Mouse (Mus musculus) cortical plate, adult 2 months (tissue): ENCODE measurements at regions not wholly inside any gene's neighbourhood (a gene's known extent, or its start where the extent isn't known, plus 50 kb on each side); places are given as distances from the start of the nearest gene placed in this dataset.
"Not testable (repeated sequence)": the region's sequence is repeated elsewhere in the genome, so short reads cannot be mapped to it uniquely, and the experiment has no call there.

Experiments
- H3K27ac ChIP-seq: fragments of 200-500 bp; 2 replicates; pipeline ENCODE4 v1.5.1; 2012; ENCODE audit warnings: low read length, control low read depth, inconsistent platforms; ENCODE audit not compliant: insufficient read depth
- H3K4me1 ChIP-seq: fragments of 200-500 bp; 2 replicates; pipeline ENCODE4 v1.6.1; 2011; ENCODE audit warnings: low read length; ENCODE audit not compliant: control insufficient read depth, insufficient read depth
- H3K4me3 ChIP-seq: fragments of 200-500 bp; 2 replicates; pipeline ENCODE4 v1.5.1; 2011; ENCODE audit warnings: mild to moderate bottlenecking, low read length, control low read depth; ENCODE audit not compliant: insufficient read depth
- CTCF ChIP-seq: fragments of 200-500 bp; IDR thresholded peaks from 2 replicates; pipeline ENCODE4 v1.5.1; 2011; ENCODE audit warnings: mild to moderate bottlenecking, control low read depth, low read length; ENCODE audit not compliant: insufficient read depth; ENCODE audit errors: extremely low read depth
- POLR2A ChIP-seq: fragments of 200-500 bp; IDR thresholded peaks from 2 replicates; pipeline ENCODE4 v1.6.1; 2011; ENCODE audit warnings: mild to moderate bottlenecking, low read length, control low read depth; ENCODE audit not compliant: insufficient read depth; ENCODE audit errors: extremely low read depth

GRCm38 (mm10) chr8:39426770-39427169, 1248.1 kb upstream of the Adam24 start:
- Histone ChIP-seq H3K4me1 (peaks cover 2% of the 10 kb centered on the region), H3K4me3 (no peak overlapping the region), H3K27ac (0 out of 2 replicates have a peak overlapping the region, but pooled peaks have one; percentile 29)
- no peak for TF ChIP-seq CTCF
- no peak for TF ChIP-seq POLR2A

GRCm38 (mm10) chr8:39427402-39427801, 1247.5 kb upstream of the Adam24 start:
- TF ChIP-seq POLR2A, result no peak
- TF ChIP-seq CTCF, result no peak
- Histone ChIP-seq H3K4me1 (peaks cover 2% of the 10 kb centered on the region), H3K4me3 (no peak overlapping the region), H3K27ac (peak overlapping the region; percentile 84)

- Histone ChIP-seq H3K27ac (no peak overlapping the region), H3K4me1 (no peaks in the 10 kb centered on the region), H3K4me3 (no peak overlapping the region)
- TF ChIP-seq POLR2A (no peak), CTCF (no peak)
Observed at GRCm38 (mm10) chr8:39440550-39441333, 1234.1 kb upstream of the Adam24 start.

GRCm38 (mm10) chr8:39491139-39491538, 1183.7 kb upstream of the Adam24 start:
- H3K4me3 ChIP-seq, result not testable (repeated sequence)

GRCm38 (mm10) chr8:39500419-39500818, 1174.5 kb upstream of the Adam24 start:
- H3K27ac ChIP-seq, result no peak overlapping the region
- TF ChIP-seq POLR2A (no peak), CTCF (no peak)

More at GRCm38 (mm10) chr8:39491139-39491538, 1183.7 kb upstream of the Adam24 start:
- H3K4me1 ChIP-seq, H3K27ac ChIP-seq: not testable (repeated sequence)

GRCm38 (mm10) chr8:39504261-39504660, 1170.6 kb upstream of the Adam24 start:
- TF ChIP-seq CTCF, result no peak
- TF ChIP-seq POLR2A, result no peak

More at GRCm38 (mm10) chr8:39500419-39500818, 1174.5 kb upstream of the Adam24 start:
- no peaks in the 10 kb centered on the region for H3K4me1 ChIP-seq
- H3K4me3 ChIP-seq, result no peak overlapping the region

GRCm38 (mm10) chr8:39512967-39513366, 1161.9 kb upstream of the Adam24 start:
- H3K4me3 ChIP-seq, result no peak overlapping the region
- no peak for TF ChIP-seq POLR2A
- no peak for TF ChIP-seq CTCF
- H3K4me1 ChIP-seq, result no peaks in the 10 kb centered on the region
- H3K27ac ChIP-seq, result no peak overlapping the region

More at GRCm38 (mm10) chr8:39504261-39504660, 1170.6 kb upstream of the Adam24 start:
- Histone ChIP-seq H3K27ac (no peak overlapping the region), H3K4me1 (no peaks in the 10 kb centered on the region), H3K4me3 (no peak overlapping the region)
